Mouse (Mus musculus): ENCODE measurements around the gene Grid2. TPM values are rescaled to one million over a fixed set of nuclear protein-coding genes. Genes with fewer than 3 reads are reported as not detected.

Grid2 gene
- total RNA-seq, 2 experiments from 2014 or later = 0.16 TPM; not detected in 1

GRCm38 (mm10) chr6:64279927-64280326, 1024.3 kb downstream of the Grid2 start:
- intact Hi-C loops (cut with DNase I) = no loop called here
- DNase-seq = no peak

GRCm38 (mm10) chr6:64293761-64294160, 1038.1 kb downstream of the Grid2 start:
- intact Hi-C loops (cut with DNase I) = no loop called here
- DNase-seq = no peak

GRCm38 (mm10) chr6:64297633-64298032, 1042.0 kb downstream of the Grid2 start:
- intact Hi-C loops (cut with DNase I) = no loop called here

GRCm38 (mm10) chr6:64304709-64305476, 1049.2 kb downstream of the Grid2 start:
- intact Hi-C loops (cut with DNase I) = no loop called here
- no peak for DNase-seq

More at GRCm38 (mm10) chr6:64297633-64298032, 1042.0 kb downstream of the Grid2 start:
- DNase-seq = no peak

GRCm38 (mm10) chr6:64308631-64309030, 1053.0 kb downstream of the Grid2 start:
- no peak for DNase-seq
- intact Hi-C loops (cut with DNase I) = no loop called here

GRCm38 (mm10) chr6:64313132-64313531, 1057.5 kb downstream of the Grid2 start:
- no peak for DNase-seq
- intact Hi-C loops (cut with DNase I) = loop anchor here (2.0 kb wide), 1 partner anchor 338 kb away; no protein-coding TSS in a partner anchor

- intact Hi-C loops (cut with DNase I) = no loop called here
- DNase-seq = no peak
These were observed 1071.3 kb downstream of the Grid2 start for GRCm38 (mm10) chr6:64326936-64327335.

GRCm38 (mm10) chr6:64327876-64328275, 1072.2 kb downstream of the Grid2 start:
- intact Hi-C loops (cut with DNase I) = loop anchor here (2.0 kb wide), 1 partner anchor 15 kb away; no protein-coding TSS in a partner anchor
- no peak for DNase-seq

- intact Hi-C loops (cut with DNase I) = no loop called here
- no peak for DNase-seq
These were observed 1142.9 kb downstream of the Grid2 start for GRCm38 (mm10) chr6:64398413-64399098.

- DNase-seq = no peak
- intact Hi-C loops (cut with DNase I) = no loop called here
These were observed 1172.0 kb downstream of the Grid2 start for GRCm38 (mm10) chr6:64427658-64428057.

GRCm38 (mm10) chr6:64428898-64429297, 1173.2 kb downstream of the Grid2 start:
- intact Hi-C loops (cut with DNase I) = no loop called here
- no peak for DNase-seq

- DNase-seq = no peak
- intact Hi-C loops (cut with DNase I) = no loop called here
These were observed 1192.5 kb downstream of the Grid2 start for GRCm38 (mm10) chr6:64448127-64448526.

- DNase-seq = no peak
- intact Hi-C loops (cut with DNase I) = no loop called here
These were observed 1193.2 kb downstream of the Grid2 start for GRCm38 (mm10) chr6:64448864-64449355.

- intact Hi-C loops (cut with DNase I) = no loop called here
- no peak for DNase-seq
These were observed 1195.1 kb downstream of the Grid2 start for GRCm38 (mm10) chr6:64450770-64451169.

GRCm38 (mm10) chr6:64479884-64480283, 1224.2 kb downstream of the Grid2 start:
- intact Hi-C loops (cut with DNase I) = no loop called here
- no peak for DNase-seq

- intact Hi-C loops (cut with DNase I) = no loop called here
- DNase-seq = no peak
These were observed 1224.9 kb downstream of the Grid2 start for GRCm38 (mm10) chr6:64480592-64480991.

- intact Hi-C loops (cut with DNase I) = no loop called here
- DNase-seq = no peak
These were observed 1234.8 kb downstream of the Grid2 start for GRCm38 (mm10) chr6:64490313-64491067.

- intact Hi-C loops (cut with DNase I) = no loop called here
- DNase-seq = no peak
These were observed 1248.7 kb downstream of the Grid2 start for GRCm38 (mm10) chr6:64504394-64504793.

GRCm38 (mm10) chr6:64542168-64542567, 1286.5 kb downstream of the Grid2 start:
- intact Hi-C loops (cut with DNase I) = no loop called here
- DNase-seq = no peak

- intact Hi-C loops (cut with DNase I) = no loop called here
- DNase-seq = no peak
These were observed 1298.0 kb downstream of the Grid2 start for GRCm38 (mm10) chr6:64553645-64554044.

GRCm38 (mm10) chr6:64555220-64555619, 1299.5 kb downstream of the Grid2 start:
- no peak for DNase-seq
- intact Hi-C loops (cut with DNase I) = no loop called here

Data from heart, postnatal 36 days (tissue).